Mouse (Mus musculus) lung, adult 2 months (tissue): ENCODE data around the gene Lpar3. TPM values are rescaled to one million over a fixed set of nuclear protein-coding genes. Genes with fewer than 3 reads are reported as not detected.
A peak's percentile ranks its signal among the peaks of the same experiment; 100 is the strongest.

Source experiments
- DNase-seq: peaks from one replicate; pipeline ENCODE4 v3.0.0; 2022
- H3K4me1 ChIP-seq: fragments of 200-500 bp; 2 replicates; pipeline ENCODE4 v1.6.1; 2011; ENCODE audit warnings: low read length; ENCODE audit not compliant: control insufficient read depth, insufficient read depth
- H3K4me3 ChIP-seq: fragments of 200-500 bp; replicated peaks from 2 replicates; pipeline ENCODE3; 2011; ENCODE audit warnings: low read depth, mild to moderate bottlenecking, control low read depth, low read length; ENCODE audit errors: extremely low read depth
- CTCF ChIP-seq: fragments of 200-500 bp; IDR thresholded peaks from 2 replicates; pipeline ENCODE4 v1.5.1; 2011; ENCODE audit warnings: mild to moderate bottlenecking, low read length, control low read depth; ENCODE audit not compliant: insufficient read depth
- POLR2A ChIP-seq: fragments of 200-500 bp; IDR thresholded peaks from 2 replicates; pipeline ENCODE4 v1.6.1; 2011; ENCODE audit warnings: low read depth, mild to moderate bottlenecking, control low read depth, low read length, borderline replicate concordance; ENCODE audit errors: extremely low read depth
- WGBS: fragments of 180-500 bp; shearing (Covaris S2); methylation state at CpG from one replicate; pipeline ENCODE4 v1.1.7; 2018; 5-methylcytosine and 5-hydroxymethylcytosine counted together
- polyA plus RNA-seq: library from polyadenylated mRNA; depleted of rRNA; stranded (reverse); fragments of >200 nt; gene quantifications from 2 replicates; pipeline ENCODE4 v1.2.3, GENCODE M21; 2012

The Lpar3 gene
- polyA plus RNA-seq, 1 experiment, result 17.8 TPM

GRCm38 (mm10) chr3:146251771-146252170 is 31.0 kb downstream of the Lpar3 start:
- TF ChIP-seq POLR2A, result no peak
- TF ChIP-seq CTCF, result no peak
- WGBS, result 80% methylated on average over 6 of the region's 6 CpGs
- Histone ChIP-seq H3K4me3 (no peak overlapping the region), H3K4me1 (peaks cover 4% of the 10 kb centered on the region)
- DNase-seq, result no peak

GRCm38 (mm10) chr3:146253736-146254320 is 33.1 kb downstream of the Lpar3 start:
- H3K4me3 ChIP-seq, result no peak overlapping the region
- WGBS, result 39% methylated on average over 3 of the region's 3 CpGs
- H3K4me1 ChIP-seq, result peaks cover 4% of the 10 kb centered on the region
- DNase-seq, result no peak
- TF ChIP-seq CTCF (no peak), POLR2A (no peak)

GRCm38 (mm10) chr3:146255123-146255522 is 34.4 kb downstream of the Lpar3 start:
- Histone ChIP-seq H3K4me1 (peaks cover 7% of the 10 kb centered on the region), H3K4me3 (no peak overlapping the region)
- no peak for DNase-seq
- TF ChIP-seq CTCF (no peak), POLR2A (no peak)
- WGBS, result 83% methylated on average over 5 of the region's 5 CpGs

GRCm38 (mm10) chr3:146257483-146258122 is 36.8 kb downstream of the Lpar3 start:
- DNase-seq, result no peak
- WGBS, result 45% methylated on average over 10 of the region's 10 CpGs

GRCm38 (mm10) chr3:146260203-146260602 is 39.4 kb downstream of the Lpar3 start:
- H3K4me1 ChIP-seq, result 0 out of 2 replicates have a peak, but pooled peaks cover 3% of the 10 kb centered on the region
- TF ChIP-seq CTCF, result no peak
- no peak for TF ChIP-seq POLR2A
- 51% methylated on average over 9 of the region's 9 CpGs for WGBS
- peak; percentile 42 for DNase-seq
- no peak overlapping the region for H3K4me3 ChIP-seq

More at GRCm38 (mm10) chr3:146257483-146258122, 36.8 kb downstream of the Lpar3 start:
- TF ChIP-seq POLR2A, result no peak
- no peak for TF ChIP-seq CTCF
- H3K4me3 ChIP-seq, result no peak overlapping the region
- H3K4me1 ChIP-seq, result peaks cover 8% of the 10 kb centered on the region

GRCm38 (mm10) chr3:146260845-146261244 is 40.1 kb downstream of the Lpar3 start:
- DNase-seq, result no peak
- H3K4me3 ChIP-seq, result no peak overlapping the region
- TF ChIP-seq POLR2A (no peak), CTCF (no peak)
- 82% methylated on average over 11 of the region's 11 CpGs for WGBS
- H3K4me1 ChIP-seq, result 0 out of 2 replicates have a peak, but pooled peaks cover 3% of the 10 kb centered on the region

- TF ChIP-seq CTCF, result no peak
- TF ChIP-seq POLR2A, result no peak
- no peak for DNase-seq
- WGBS, result 44% methylated on average over 1 of the region's 1 CpGs
- Histone ChIP-seq H3K4me1 (0 out of 2 replicates have a peak, but pooled peaks cover 3% of the 10 kb centered on the region), H3K4me3 (no peak overlapping the region)
Observed at GRCm38 (mm10) chr3:146262536-146262935, 41.8 kb downstream of the Lpar3 start.

GRCm38 (mm10) chr3:146264146-146264545 is 43.4 kb downstream of the Lpar3 start:
- H3K4me3 ChIP-seq, result no peak overlapping the region
- H3K4me1 ChIP-seq, result 0 out of 2 replicates have a peak, but pooled peaks cover 3% of the 10 kb centered on the region
- WGBS, result 84% methylated on average over 10 of the region's 10 CpGs
- no peak for DNase-seq
- no peak for TF ChIP-seq POLR2A
- TF ChIP-seq CTCF, result no peak

GRCm38 (mm10) chr3:146265545-146266130 is 44.9 kb downstream of the Lpar3 start:
- Histone ChIP-seq H3K4me3 (no peak overlapping the region), H3K4me1 (no peaks in the 10 kb centered on the region)
- 54% methylated on average over 12 of the region's 12 CpGs for WGBS
- DNase-seq, result no peak
- TF ChIP-seq POLR2A (no peak), CTCF (no peak)
